In the genomic region with DNA sequence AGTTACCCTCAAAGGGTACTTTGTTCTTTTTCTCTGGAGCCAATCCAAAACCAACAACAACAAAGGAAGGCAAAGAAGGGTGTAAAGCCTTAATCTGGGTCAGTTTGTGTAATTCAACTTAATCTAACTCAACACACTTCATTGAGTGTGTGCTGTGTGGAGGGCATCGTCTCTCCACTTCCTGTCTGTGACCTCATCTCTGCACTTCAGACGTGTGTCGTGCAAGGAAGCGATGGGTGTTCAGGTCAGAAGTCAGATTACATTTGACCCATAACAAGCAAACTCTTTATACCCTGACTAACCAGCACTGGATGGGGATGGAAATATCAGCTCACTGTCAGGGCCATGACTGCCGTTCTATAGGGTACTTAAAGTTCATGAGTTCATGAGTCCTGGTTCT, we compare ENCODE assay signal across 17 mouse cellular contexts.
DNase-seq lines count a peak whose midpoint lies in the region; ATAC-seq and TF ChIP-seq lines count a peak whose summit lies in the region.
"Had no signal": no experiment of that assay in that cellular context is flagged by ENCODE, and none has a peak within 500 bp of the region (broad histone marks: within the 10 kb centered on the region; RNA-seq: fewer than 3 reads in every experiment).

No protein-coding gene starts in this region.

- H3K4me2 ChIP-seq in lung, embryonic 16.5 days (ENCODE audit: low read depth, low read length), result no peak overlapping the region
- H3K4me2 ChIP-seq in liver, embryonic 16.5 days (ENCODE audit: low read depth, low read length), result no peak overlapping the region
- H3K4me2 ChIP-seq: kidney, embryonic 15.5 days; midbrain, embryonic 12.5 days; neural tube, embryonic 12.5 days had no signal

- intact Hi-C loops in heart, adult 2 months (cut with DNase I), result no loop called here

- H3K9me3 ChIP-seq in heart, embryonic 10.5 days, result no peaks in the 10 kb centered on the region
- H3K9me3 ChIP-seq in lung, embryonic 16.5 days (ENCODE audit: control insufficient read depth, low read length), result no peaks in the 10 kb centered on the region
- H3K9me3 ChIP-seq in liver, embryonic 16.5 days (replicated peaks; ENCODE audit: control insufficient read depth, low read length), result no peaks in the 10 kb centered on the region
- H3K9me3 ChIP-seq: embryonic facial prominence, embryonic 10.5 days; kidney, embryonic 15.5 days; midbrain, embryonic 12.5 days; neural tube, embryonic 12.5 days had no signal

- no peak overlapping the region for H3K9ac ChIP-seq in heart, adult 2 months (ENCODE audit: low read depth, low read length)
- H3K9ac ChIP-seq in lung, embryonic 16.5 days (ENCODE audit: low read length), result no peak overlapping the region
- no peak overlapping the region for H3K9ac ChIP-seq in liver, embryonic 16.5 days (ENCODE audit: low read depth, low read length)
- H3K9ac ChIP-seq: kidney, embryonic 15.5 days; midbrain, embryonic 12.5 days; neural tube, embryonic 12.5 days had no signal

- H3K4me3 ChIP-seq in heart, embryonic 10.5 days, result no peak overlapping the region
- no peak overlapping the region for H3K4me3 ChIP-seq in heart, adult 2 months
- H3K4me3 ChIP-seq in lung, embryonic 16.5 days (ENCODE audit: low read length), result no peak overlapping the region
- no peak overlapping the region for H3K4me3 ChIP-seq in liver, embryonic 16.5 days (ENCODE audit: low read depth, low read length)
- H3K4me3 ChIP-seq: embryonic facial prominence, embryonic 10.5 days; kidney, embryonic 15.5 days; midbrain, embryonic 12.5 days; neural tube, embryonic 12.5 days had no signal

- H3K36me3 ChIP-seq in heart, embryonic 10.5 days, result no peaks in the 10 kb centered on the region
- no peaks in the 10 kb centered on the region for H3K36me3 ChIP-seq in heart, adult 2 months (ENCODE audit: control insufficient read depth, insufficient read depth, low read length)
- H3K36me3 ChIP-seq in lung, embryonic 16.5 days (ENCODE audit: control insufficient read depth, insufficient read depth, low read length), result no peaks in the 10 kb centered on the region
- H3K36me3 ChIP-seq in liver, embryonic 16.5 days (ENCODE audit: control insufficient read depth, insufficient read depth), result no peaks in the 10 kb centered on the region
- H3K36me3 ChIP-seq in splenic B cell, adult 2 months (ENCODE audit: control insufficient read depth, insufficient read depth, low read length, poor library complexity, severe bottlenecking), result no peaks in the 10 kb centered on the region
- H3K36me3 ChIP-seq: embryonic facial prominence, embryonic 10.5 days; G1E; kidney, embryonic 15.5 days; midbrain, embryonic 12.5 days; neural tube, embryonic 12.5 days had no signal

- DNase-seq in heart, embryonic 10.5 days (ENCODE audit: low spot score), result peak; percentile 84
- DNase-seq in heart, adult 2 months, result no peak
- no peak for DNase-seq in lung, postnatal 14 days
- DNase-seq in splenic B cell, adult 2 months (ENCODE audit: low read depth, low spot score), result peak; percentile 59
- DNase-seq in frontal cortex, adult 2 months (ENCODE audit: extremely low spot score in 1 of 2, low spot score in 1 of 2), result no peak
- DNase-seq: cerebellum, adult 2 months; layer of hippocampus, adult 9-11 months; retina, postnatal 1 day had no signal

- no peaks in the 10 kb centered on the region for H3K27me3 ChIP-seq in heart, embryonic 10.5 days (ENCODE audit: insufficient read depth, poor library complexity, severe bottlenecking)
- no peaks in the 10 kb centered on the region for H3K27me3 ChIP-seq in heart, adult 2 months (ENCODE audit: control insufficient read depth, insufficient read depth, low read length)
- no peaks in the 10 kb centered on the region for H3K27me3 ChIP-seq in lung, embryonic 16.5 days (ENCODE audit: control insufficient read depth, insufficient read depth, low read depth, low read length)
- H3K27me3 ChIP-seq in liver, embryonic 16.5 days (ENCODE audit: control insufficient read depth, insufficient read depth, low read depth, low read length), result no peaks in the 10 kb centered on the region
- no peaks in the 10 kb centered on the region for H3K27me3 ChIP-seq in splenic B cell, adult 2 months (ENCODE audit: control insufficient read depth, insufficient read depth, low read length, poor library complexity, severe bottlenecking)
- H3K27me3 ChIP-seq: midbrain, embryonic 12.5 days; neural tube, embryonic 12.5 days had no signal

- no peak for TF ChIP-seq POLR2A in heart, adult 2 months (IDR thresholded peaks at IDR 0.05; ENCODE audit: insufficient read depth, low read depth, low read length)

- no peak for TF ChIP-seq CTCF in heart, adult 2 months (IDR thresholded peaks at IDR 0.05)

- TF ChIP-seq EP300 in heart, adult 2 months (IDR thresholded peaks at IDR 0.05; ENCODE audit: insufficient read depth, low read depth, low read length), result no peak

- no peak overlapping the region for H3K27ac ChIP-seq in heart, embryonic 10.5 days
- H3K27ac ChIP-seq in heart, adult 2 months, result no peak overlapping the region
- peak overlapping the region; percentile 15; the same call in 1 of the 2 replicates for H3K27ac ChIP-seq in lung, embryonic 16.5 days (ENCODE audit: low read length)
- H3K27ac ChIP-seq in liver, embryonic 16.5 days (ENCODE audit: low read length), result no peak overlapping the region
- H3K27ac ChIP-seq: embryonic facial prominence, embryonic 10.5 days; hindbrain, postnatal 0 days; kidney, embryonic 15.5 days; midbrain, embryonic 12.5 days; neural tube, embryonic 12.5 days had no signal

- 41% methylated on average over 5 of the region's 5 CpGs for WGBS in heart, embryonic 10.5 days
- WGBS in heart, adult 2 months, result 29% methylated on average over 5 of the region's 5 CpGs
- WGBS in lung, embryonic 16.5 days, result 4% methylated on average over 5 of the region's 5 CpGs
- 14% methylated on average over 5 of the region's 5 CpGs for WGBS in liver, embryonic 16.5 days (ENCODE audit: insufficient replicate concordance)

- no peaks in the 10 kb centered on the region for H3K79me2 ChIP-seq in heart, adult 2 months (replicated peaks; ENCODE audit: control insufficient read depth, insufficient read depth, low read length)

- peaks cover 23% of the 10 kb centered on the region for H3K4me1 ChIP-seq in heart, embryonic 10.5 days
- no peaks in the 10 kb centered on the region for H3K4me1 ChIP-seq in heart, adult 2 months (ENCODE audit: control insufficient read depth, insufficient read depth, low read length)
- peaks cover 6% of the 10 kb centered on the region for H3K4me1 ChIP-seq in lung, embryonic 16.5 days (replicated peaks; ENCODE audit: control insufficient read depth, insufficient read depth, low read length)
- H3K4me1 ChIP-seq in liver, embryonic 16.5 days (ENCODE audit: control insufficient read depth, low read depth, low read length), result peaks cover 5% of the 10 kb centered on the region
- H3K4me1 ChIP-seq: midbrain, embryonic 12.5 days; neural tube, embryonic 12.5 days had no signal

- ATAC-seq in lung, embryonic 16.5 days (ENCODE audit: low read depth), result peak; percentile 76
- peak; percentile 40 for ATAC-seq in liver, embryonic 16.5 days (ENCODE audit: low read depth)
- no peak for ATAC-seq in erythroid progenitor cell, adult 5-6 weeks (replicated peaks; ENCODE audit: low FRiP score, poor library complexity, severe bottlenecking)
- ATAC-seq: hindbrain, postnatal 0 days had no signal

Comparison
In these comparisons a context has a peak if more than half of its experiments do, and no peak if none do; other contexts are left out.
1. DNase-seq: peak in heart, embryonic 10.5 days (single experiment) and splenic B cell, adult 2 months (single experiment); none in heart, adult 2 months (0 of 2), lung, postnatal 14 days (single experiment) and frontal cortex, adult 2 months (0 of 2).